Mouse (Mus musculus) left cerebral cortex, postnatal 36 days (tissue): ENCODE data around the gene Gm14085. TPM values are rescaled to one million over a fixed set of nuclear protein-coding genes. Genes with fewer than 3 reads are reported as not detected.
A peak's percentile ranks its signal among the peaks of the same experiment; 100 is the strongest.

ENCODE experiments used
- DNase-seq, 2 experiments: peaks; one replicate each; pipeline ENCODE4 v3.0.0; 2021 to 2022; ENCODE audit warnings: low spot score in 2 of 2, mixed read lengths in 1 of 2
- intact Hi-C: fragments of 180-260 bp; cut with DNase I; formaldehyde crosslinking; loops from one replicate; pipeline ENCODE4 v1.15.1; 2025
- total RNA-seq, 2 experiments: library from RNA; stranded (reverse); gene quantifications; 2 replicates each; pipeline ENCODE4 v1.2.3; 2021

Gm14085 gene
- total RNA-seq, 2 experiments from 2014 or later, result not detected

- intact Hi-C loops, result no loop called here
- DNase-seq, result peak; percentile 19 to 36
These were observed 48.6 kb downstream of the Gm14085 start for GRCm38 (mm10) chr2:122533378-122533777.

GRCm38 (mm10) chr2:122534671-122535070, 49.9 kb downstream of the Gm14085 start:
- intact Hi-C loops, result no loop called here
- DNase-seq, result no peak

GRCm38 (mm10) chr2:122558317-122558716, 73.6 kb downstream of the Gm14085 start:
- intact Hi-C loops, result loop anchor here (1.0 to 5.0 kb wide), 3 partner anchors 177 to 366 kb away; partner anchors contain the start of gene Duoxa1
- peak; percentile 21 to 37 for DNase-seq

DNA sequence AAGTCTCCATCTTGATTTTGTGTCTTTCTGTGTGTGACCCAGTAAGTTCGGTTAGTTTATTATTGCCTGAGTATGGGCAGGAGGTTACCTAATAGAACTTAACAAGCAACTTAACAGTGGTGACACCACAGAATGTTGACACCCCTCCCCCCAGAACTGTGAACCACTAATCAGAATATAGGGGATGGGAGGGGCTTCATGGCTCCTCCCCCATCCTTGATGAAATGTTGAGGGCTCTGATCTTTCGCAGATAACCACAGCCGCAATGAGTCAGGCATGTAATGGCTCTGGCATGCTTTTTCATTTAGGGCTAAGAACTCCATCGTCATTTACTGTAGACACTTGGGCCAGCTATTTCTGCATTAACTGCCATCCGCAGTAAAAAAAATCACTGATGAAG, 76.5 kb downstream of the Gm14085 start:
- no peak for DNase-seq
- intact Hi-C loops, result no loop called here

- intact Hi-C loops, result no loop called here
- DNase-seq, result no peak
These were observed 77.5 kb downstream of the Gm14085 start for GRCm38 (mm10) chr2:122562251-122562650.

- DNase-seq, result peak in 1 of 2 experiments; percentile 29
- intact Hi-C loops, result loop anchor here (1.0 kb wide), 1 partner anchor 59 kb away; no protein-coding TSS in a partner anchor
These were observed 84.7 kb downstream of the Gm14085 start for GRCm38 (mm10) chr2:122569439-122569838.

GRCm38 (mm10) chr2:122570430-122570829, 85.7 kb downstream of the Gm14085 start:
- DNase-seq, result no peak
- intact Hi-C loops, result loop anchor here (10.0 kb wide), 1 partner anchor 184 kb away; no protein-coding TSS in a partner anchor

DNA sequence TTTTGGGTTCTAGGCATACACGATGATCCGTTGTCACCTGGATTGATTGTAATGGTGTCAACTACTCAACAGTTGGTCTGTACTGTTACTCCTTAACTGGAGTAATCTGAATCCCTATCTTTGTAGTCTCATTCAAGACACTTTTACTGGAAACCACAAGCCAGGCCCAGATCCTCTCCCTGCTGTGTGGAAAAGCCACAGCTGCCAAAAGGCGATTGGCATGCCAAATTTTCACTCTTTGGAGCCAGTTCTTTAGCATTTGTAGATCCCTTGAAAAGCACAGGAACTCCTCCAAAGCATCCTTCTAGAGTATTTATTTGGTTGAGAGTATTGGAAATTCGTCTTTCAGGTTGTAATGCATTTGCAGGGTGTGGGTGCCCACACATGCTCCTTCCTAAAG, 86.6 kb downstream of the Gm14085 start:
- intact Hi-C loops, result loop anchor here (10.0 kb wide), 1 partner anchor 183 kb away; no protein-coding TSS in a partner anchor
- DNase-seq, result no peak

DNA sequence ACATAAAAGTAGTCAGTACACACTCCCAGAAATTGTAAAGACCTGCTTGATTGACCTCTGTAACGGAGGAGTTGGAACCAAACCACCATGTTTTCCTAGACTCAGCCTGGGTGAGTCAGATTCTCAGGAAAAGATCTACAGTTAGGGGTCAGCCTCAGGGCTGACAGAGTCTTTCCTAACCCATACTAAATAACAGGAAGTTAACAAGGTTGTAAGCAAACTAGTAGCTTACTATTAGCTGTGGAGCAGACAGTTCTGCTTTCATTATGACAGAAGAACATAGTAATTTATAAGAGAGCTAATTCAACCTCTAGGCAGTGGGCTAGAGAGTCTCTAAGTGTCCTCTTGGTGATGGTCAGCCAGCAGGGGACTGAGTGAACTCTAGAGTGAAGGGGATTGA, 87.7 kb downstream of the Gm14085 start:
- intact Hi-C loops, result loop anchor here (10.0 kb wide), 1 partner anchor 182 kb away; no protein-coding TSS in a partner anchor
- DNase-seq, result no peak

- intact Hi-C loops, result loop anchor here (10.0 kb wide), 1 partner anchor 179 kb away; no protein-coding TSS in a partner anchor
- no peak for DNase-seq
These were observed 90.7 kb downstream of the Gm14085 start for GRCm38 (mm10) chr2:122575470-122575869.

- intact Hi-C loops, result loop anchor here (10.0 kb wide), 1 partner anchor 179 kb away; no protein-coding TSS in a partner anchor
- no peak for DNase-seq
These were observed 91.6 kb downstream of the Gm14085 start for GRCm38 (mm10) chr2:122576295-122576694.

- intact Hi-C loops, result loop anchor here (10.0 kb wide), 1 partner anchor 177 kb away; no protein-coding TSS in a partner anchor
- DNase-seq, result no peak
These were observed 92.6 kb downstream of the Gm14085 start for GRCm38 (mm10) chr2:122577316-122577715.

Other genes starting within 250 kb of the Gm14085 start
- gene Duox2, start 186.5 kb upstream of the Gm14085 start, total RNA-seq, result not detected
- gene Duoxa2, start 186.0 kb upstream of the Gm14085 start, total RNA-seq, result not detected
- gene Duoxa1, start 171.2 kb upstream of the Gm14085 start, total RNA-seq, result not detected
- gene Duox1, start 169.3 kb upstream of the Gm14085 start, total RNA-seq, result under 1 TPM in 1 of 2 experiments, not detected in 1; 0.05 TPM
- gene Shf, start 115.8 kb upstream of the Gm14085 start, total RNA-seq, result 10 to 100 TPM; 68.3 to 76.2 TPM
- gene Slc28a2, start 58.5 kb upstream of the Gm14085 start, total RNA-seq, result under 1 TPM; 0.15 to 0.23 TPM
- 10 to 100 TPM; 55.3 to 61.9 TPM for gene Gatm, start 126.4 kb downstream of the Gm14085 start, total RNA-seq
- under 1 TPM in 1 of 2 experiments, not detected in 1; 0.79 TPM for gene AA467197, start 152.0 kb downstream of the Gm14085 start, total RNA-seq
- gene Slc30a4, start 217.7 kb downstream of the Gm14085 start, total RNA-seq, result 10 to 100 TPM; 46.3 to 52.0 TPM